Mouse (Mus musculus): ENCODE measurements around the gene Cpsf3.

DNA sequence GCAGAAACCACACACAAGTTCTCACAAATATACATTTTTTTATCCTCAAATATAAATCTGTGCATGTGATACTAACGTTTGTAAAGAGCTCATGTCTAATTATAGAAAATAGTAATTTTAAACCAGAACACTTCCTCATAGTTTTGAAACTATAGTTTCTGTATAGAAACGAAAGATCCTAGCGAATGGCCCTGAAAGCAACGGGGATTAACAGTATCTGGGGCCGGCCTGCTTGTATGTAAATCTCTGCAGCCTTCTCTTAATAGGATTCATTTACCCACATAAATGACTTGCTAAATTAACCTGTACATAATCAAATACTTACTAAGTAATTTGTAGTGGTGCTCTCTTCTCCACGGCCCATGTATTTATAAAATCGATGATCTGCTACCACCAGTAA, 61.8 kb downstream of the Cpsf3 start:
- TF ChIP-seq POLR2A (IDR thresholded peaks at IDR 0.05; ENCODE audit: borderline replicate concordance, extremely low read depth, insufficient read depth, insufficient read length, poor library complexity, severe bottlenecking) (no peak), CTCF (IDR thresholded peaks at IDR 0.05; ENCODE audit: borderline replicate concordance, extremely low read depth, insufficient read depth, insufficient read length) (no peak)

Measured in brain, embryonic 14.5 days (tissue).